Comparison of ENCODE assay signal across 10 mouse cellular contexts in the genomic region with DNA sequence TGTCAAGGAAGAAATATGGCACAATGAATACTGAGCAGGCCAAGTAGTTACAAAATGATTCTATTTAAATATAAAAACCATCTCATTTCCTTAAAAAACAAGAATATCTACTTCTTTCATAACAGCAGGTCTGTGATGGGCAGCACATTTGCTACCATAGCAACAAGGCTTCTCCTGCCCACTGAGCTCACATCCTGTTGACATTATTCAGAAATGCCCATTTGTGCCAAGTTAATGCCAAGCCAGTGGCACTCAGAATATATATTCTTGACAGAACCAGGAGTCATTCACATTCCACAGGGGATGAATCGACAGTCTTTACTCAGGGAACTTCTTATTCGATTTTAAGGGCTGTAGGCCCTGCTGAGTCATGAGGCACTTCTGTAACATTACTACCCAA.
DNase-seq lines count a peak whose midpoint lies in the region; ATAC-seq and TF ChIP-seq lines count a peak whose summit lies in the region.
"Had no signal": no experiment of that assay in that cellular context is flagged by ENCODE, and none has a peak within 500 bp of the region (broad histone marks: within the 10 kb centered on the region; RNA-seq: fewer than 3 reads in every experiment).

No protein-coding gene starts in this region.

- DNase-seq in heart, adult 11 months, result peak; percentile 66
- DNase-seq in heart, adult 2 months, result no peak
- DNase-seq in 3T3-L1 (ENCODE audit: low read depth, low spot score), result peak; percentile 92
- peak; percentile 47 for DNase-seq in adrenal gland, adult 8-10 months
- DNase-seq in left cerebral cortex, adult 9 months (ENCODE audit: low spot score in 2 of 2), result peak; percentile 46 to 66
- no peak for DNase-seq in thymus, postnatal 4 days
- no peak for DNase-seq in kidney, adult 18-20 months

- no peak for TF ChIP-seq CTCF in heart, adult 2 months (IDR thresholded peaks at IDR 0.05)

- TF ChIP-seq EP300 in heart, adult 2 months (IDR thresholded peaks at IDR 0.05; ENCODE audit: insufficient read depth, low read depth, low read length), result no peak

- no peak overlapping the region for H3K4me2 ChIP-seq in intestine, embryonic 15.5 days (replicated peaks)
- H3K4me2 ChIP-seq: neural tube, embryonic 15.5 days had no signal

- H3K9ac ChIP-seq in heart, adult 2 months (ENCODE audit: low read depth, low read length), result no peak overlapping the region
- no peak overlapping the region for H3K9ac ChIP-seq in intestine, embryonic 15.5 days
- H3K9ac ChIP-seq: neural tube, embryonic 15.5 days had no signal

- no peak overlapping the region for H3K4me3 ChIP-seq in heart, adult 2 months
- no peak overlapping the region for H3K4me3 ChIP-seq in intestine, embryonic 15.5 days (replicated peaks)
- H3K4me3 ChIP-seq: neural tube, embryonic 15.5 days had no signal

- H3K36me3 ChIP-seq in heart, adult 2 months (ENCODE audit: control insufficient read depth, insufficient read depth, low read length), result no peaks in the 10 kb centered on the region
- no peaks in the 10 kb centered on the region for H3K36me3 ChIP-seq in intestine, embryonic 15.5 days
- H3K36me3 ChIP-seq: neural tube, embryonic 15.5 days had no signal

- no peak for ATAC-seq in intestine, embryonic 15.5 days

- 67% methylated on average over 2 of the region's 2 CpGs for WGBS in heart, adult 2 months
- 74% methylated on average over 2 of the region's 2 CpGs for WGBS in intestine, embryonic 15.5 days

- intact Hi-C loops in heart, adult 2 months (cut with DNase I), result no loop called here

- H3K27me3 ChIP-seq in heart, adult 2 months (ENCODE audit: control insufficient read depth, insufficient read depth, low read length), result no peaks in the 10 kb centered on the region
- no peaks in the 10 kb centered on the region for H3K27me3 ChIP-seq in intestine, embryonic 15.5 days (replicated peaks)
- H3K27me3 ChIP-seq: neural tube, embryonic 15.5 days had no signal

- no peak for TF ChIP-seq POLR2A in heart, adult 2 months (IDR thresholded peaks at IDR 0.05; ENCODE audit: insufficient read depth, low read depth, low read length)

- no peak overlapping the region for H3K27ac ChIP-seq in heart, adult 2 months
- no peak overlapping the region for H3K27ac ChIP-seq in intestine, embryonic 15.5 days
- H3K27ac ChIP-seq: neural tube, embryonic 15.5 days had no signal

- no peaks in the 10 kb centered on the region; the same call in 1 of the 2 replicates for H3K4me1 ChIP-seq in heart, adult 2 months (ENCODE audit: control insufficient read depth, insufficient read depth, low read length)
- no peaks in the 10 kb centered on the region for H3K4me1 ChIP-seq in intestine, embryonic 15.5 days (replicated peaks)
- H3K4me1 ChIP-seq: neural tube, embryonic 15.5 days had no signal

- no peaks in the 10 kb centered on the region for H3K9me3 ChIP-seq in intestine, embryonic 15.5 days
- H3K9me3 ChIP-seq: G1E; neural tube, embryonic 15.5 days had no signal

- no peaks in the 10 kb centered on the region for H3K79me2 ChIP-seq in heart, adult 2 months (replicated peaks; ENCODE audit: control insufficient read depth, insufficient read depth, low read length)

Comparison
In these comparisons a context has a peak if more than half of its experiments do, and no peak if none do; other contexts are left out.
1. DNase-seq: peak in heart, adult 11 months (single experiment), 3T3-L1 (single experiment), adrenal gland, adult 8-10 months (single experiment) and left cerebral cortex, adult 9 months (2 of 2); none in heart, adult 2 months (0 of 2), thymus, postnatal 4 days (single experiment) and kidney, adult 18-20 months (single experiment).